Mouse (Mus musculus) embryonic fibroblast, embryonic 13.5 days (primary cell): ENCODE results near the gene Myh14.

Source experiments
- CTCF ChIP-seq: IDR thresholded peaks from 2 replicates; pipeline ENCODE4 v1.5.1; 2011; ENCODE audit warnings: mild to moderate bottlenecking, control low read depth, low read length, moderate library complexity, borderline replicate concordance; ENCODE audit not compliant: insufficient read depth
- POLR2A ChIP-seq: IDR thresholded peaks from 2 replicates; pipeline ENCODE4 v1.6.1; 2011; ENCODE audit warnings: low read depth, mild to moderate bottlenecking, control low read depth, low read length, moderate library complexity

DNA sequence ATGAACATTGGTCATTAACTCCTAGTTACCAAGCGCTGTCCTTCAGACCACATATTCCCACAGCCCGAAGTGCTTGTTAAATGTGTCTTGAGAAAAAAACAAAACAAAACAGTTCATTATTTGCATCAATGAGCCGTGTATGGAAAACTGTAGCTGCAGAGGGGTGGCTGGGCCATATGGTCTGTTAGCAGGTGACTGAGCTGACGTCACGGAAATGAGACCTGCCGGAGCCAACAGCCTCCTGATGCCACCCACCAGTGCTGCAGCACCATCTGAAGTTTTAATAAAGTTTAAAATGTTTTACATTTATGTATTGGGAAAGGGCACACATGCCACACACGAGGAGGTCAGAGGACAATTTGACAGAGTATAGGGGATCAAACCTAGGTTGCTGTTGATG lies 18.7 kb upstream of the Myh14 start:
- TF ChIP-seq CTCF (no peak), POLR2A (no peak)
